ENCODE assay signal across 10 mouse cellular contexts in the genomic region with DNA sequence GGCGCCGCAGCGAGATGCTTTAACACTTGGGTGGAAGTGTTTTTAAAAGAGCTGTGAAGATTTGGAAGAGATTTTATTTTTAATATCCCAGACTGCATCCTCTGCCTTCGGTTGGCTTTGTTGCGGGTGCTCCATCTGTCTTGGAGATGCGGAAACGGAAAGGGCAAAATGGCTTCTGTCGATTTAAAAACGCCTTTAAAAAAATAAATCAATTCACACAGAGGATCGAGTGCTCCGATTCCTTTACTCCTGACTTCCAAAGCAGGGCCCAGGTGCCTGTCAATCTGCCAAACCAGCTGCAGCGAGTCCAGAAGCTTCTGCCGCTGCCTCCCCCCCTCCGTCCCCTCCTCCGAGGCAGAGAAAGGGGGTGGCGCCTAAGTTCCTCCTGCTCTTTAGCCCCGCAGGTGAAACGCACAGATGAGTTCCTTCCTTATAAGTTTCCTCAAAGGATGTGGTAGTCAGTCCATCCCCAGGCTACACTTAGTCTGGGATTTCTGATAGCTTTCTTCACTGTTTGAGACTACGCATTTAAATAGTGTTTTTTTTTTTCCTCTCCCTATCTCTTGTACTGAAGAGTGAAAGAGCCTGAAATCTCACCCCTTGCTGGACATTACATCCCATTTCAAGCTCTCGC. TPM values are rescaled to one million over a fixed set of nuclear protein-coding genes. Genes with fewer than 3 reads are reported as not detected.
A peak's percentile ranks its signal among the peaks of the same experiment; 100 is the strongest.
DNase-seq lines count a peak whose midpoint lies in the region; ATAC-seq lines count a peak whose summit lies in the region.
"Had no signal": no experiment of that assay in that cellular context is flagged by ENCODE, and none has a peak within 500 bp of the region (broad histone marks: within the 10 kb centered on the region; RNA-seq: fewer than 3 reads in every experiment).

No protein-coding gene starts in this region.

- H3K9me3 ChIP-seq in heart, embryonic 14.5 days (ENCODE audit: control insufficient read depth, low read length), result no peaks in the 10 kb centered on the region

- H3K27me3 ChIP-seq in heart, embryonic 14.5 days (ENCODE audit: control insufficient read depth, insufficient read depth, low read length), result no peaks in the 10 kb centered on the region
- H3K27me3 ChIP-seq: CH12.LX had no signal

- no peak overlapping the region for H3K27ac ChIP-seq in heart, embryonic 14.5 days (replicated peaks in 1 of 2; ENCODE audit: control insufficient read depth in 1 of 2, insufficient read depth in 1 of 2, low read depth in 2 of 2, low read length in 2 of 2)

- no peak overlapping the region for H3K9ac ChIP-seq in heart, embryonic 14.5 days (ENCODE audit: low read length)

- WGBS in heart, embryonic 14.5 days, result 49% methylated on average over 20 of the region's 20 CpGs

- peaks cover 2 to 6% of the 10 kb centered on the region in 2 experiments for H3K4me1 ChIP-seq in heart, embryonic 14.5 days (ENCODE audit: control insufficient read depth in 2 of 2, insufficient read depth in 2 of 2, low read length in 2 of 2)

- no peaks in the 10 kb centered on the region for H3K36me3 ChIP-seq in heart, embryonic 14.5 days (ENCODE audit: control insufficient read depth, insufficient read depth, low read length)

- no peak for ATAC-seq in heart, embryonic 14.5 days (ENCODE audit: insufficient number of reproducible peaks, insufficient read depth, low FRiP score, low read depth)
- 0 out of 2 replicates have a peak, but pooled peaks have one; percentile 37 for ATAC-seq in granulocyte monocyte progenitor cell, adult 5-6 weeks (replicated peaks; ENCODE audit: poor library complexity, severe bottlenecking)
- ATAC-seq in megakaryocyte progenitor cell, adult 5-6 weeks (replicated peaks; ENCODE audit: poor library complexity), result 0 out of 2 replicates have a peak, but pooled peaks have one; percentile 18

- H3K4me2 ChIP-seq in heart, embryonic 14.5 days (ENCODE audit: low read length), result peak overlapping the region; percentile 45

- H3K4me3 ChIP-seq in heart, embryonic 14.5 days (ENCODE audit: control insufficient read depth in 1 of 2, insufficient read depth in 1 of 2, low read depth in 1 of 2, low read length in 2 of 2), result peak overlapping the region in 1 of 2 experiments; percentile 13; a peak in 1 of 4 replicates

- DNase-seq in heart, adult 9 months (ENCODE audit: low spot score in 2 of 2), result no peak
- peak; percentile 49 for DNase-seq in right cerebral cortex, adult 18-20 months
- no peak for DNase-seq in right cerebral cortex, postnatal 36 days (ENCODE audit: low spot score in 2 of 2)
- DNase-seq in embryo, embryonic 10 days (ENCODE audit: low spot score), result no peak
- no peak for DNase-seq in adrenal gland, adult 8-10 months

RNA-seq across cellular contexts. Expression of gene Nin, which starts 17.6 kb away (rescaled TPM):
- polyA plus RNA-seq in heart, embryonic 14.5 days (2014; fragmentation: Nextera tagmentation; extraction: Ambion mirVana), result 10.8 and 11.5 TPM in 2 replicates
- total RNA-seq in granulocyte monocyte progenitor cell, adult 5-6 weeks (2014; fragmentation: Nextera tagmentation), result 136 and 157 TPM in 2 replicates
- total RNA-seq in granulocyte monocyte progenitor cell, adult 5-6 weeks (2017), result 193 and 259 TPM in 2 replicates
- total RNA-seq in megakaryocyte progenitor cell, adult 5-6 weeks (2015), result 117 and 120 TPM in 2 replicates
- 190 and 207 TPM in 2 replicates for total RNA-seq in megakaryocyte progenitor cell, adult 5-6 weeks (2017)
- 10 to 100 TPM; 27.4 to 55.2 (median 38.7) TPM for total RNA-seq in adrenal gland, adult 8-10 months (2022)

RNA-seq across cellular contexts. Expression of gene Abhd12b, which starts 22.8 kb away (rescaled TPM):
- not detected in 2 replicates for polyA plus RNA-seq in heart, embryonic 14.5 days (2014; fragmentation: Nextera tagmentation; extraction: Ambion mirVana)
- total RNA-seq in granulocyte monocyte progenitor cell, adult 5-6 weeks (2014; fragmentation: Nextera tagmentation), result not detected in 2 replicates
- total RNA-seq in granulocyte monocyte progenitor cell, adult 5-6 weeks (2017), result not detected in 2 replicates
- total RNA-seq in megakaryocyte progenitor cell, adult 5-6 weeks (2015), result not detected in 2 replicates
- total RNA-seq in megakaryocyte progenitor cell, adult 5-6 weeks (2017), result not detected in 2 replicates
- total RNA-seq in adrenal gland, adult 8-10 months (2022), result not detected
- total RNA-seq: CH12.LX had no signal
- polyA plus RNA-seq: liver, embryonic 16.5 days had no signal
